Mouse (Mus musculus): ENCODE results near the gene Gm3020. TPM values are rescaled to one million over a fixed set of nuclear protein-coding genes. Genes with fewer than 3 reads are reported as not detected.
"Not testable (repeated sequence)": the region's sequence is repeated elsewhere in the genome, so short reads cannot be mapped to it uniquely, and the experiment has no call there.

Gm3020 gene
- 0.44 and 0.53 TPM in 2 replicates for total RNA-seq (2021)
- long read RNA-seq, experiment 1: 0 reads
- long read RNA-seq, experiment 2: 0 reads

GRCm38 (mm10) chr14:3651730-3652129, at the start of gene Gm3020:
Gm3020 (plus strand) TSS chr14:3652030.
- not testable (repeated sequence) for DNase-seq

GRCm38 (mm10) chr14:3634212-3634611, 17.6 kb upstream of the Gm3020 start, which contains the start of gene Gm3012:
Gm3012 (plus strand) TSS chr14:3634512.
- DNase-seq: not testable (repeated sequence)

- not testable (repeated sequence) for DNase-seq
Measured at GRCm38 (mm10) chr14:3688483-3688882, 36.7 kb downstream of the Gm3020 start, which contains the start of gene Gm3043. Gm3043 (plus strand) TSS chr14:3688783.

Other genes with a start within 250 kb of the Gm3020 start
- 0.44 and 0.53 TPM in 2 replicates for gene Gm10409, start 239.4 kb upstream of the Gm3020 start, total RNA-seq (2021)
- 0.19 TPM in 1 of 2 replicates, not detected in the other for gene Gm3005, start 223.9 kb upstream of the Gm3020 start, total RNA-seq (2021)
- not detected in 2 replicates for gene Gm10408, start 202.7 kb upstream of the Gm3020 start, total RNA-seq (2021)
- not detected in 2 replicates for gene Gm3012, start 17.5 kb upstream of the Gm3020 start, total RNA-seq (2021)
- not detected in 2 replicates for gene Gm3043, start 36.8 kb downstream of the Gm3020 start, total RNA-seq (2021)
- gene Gm3002, start 158.0 kb downstream of the Gm3020 start, total RNA-seq (2021): 0.22 TPM in 1 of 2 replicates, not detected in the other
- not detected in 2 replicates for gene Gm3033, start 194.2 kb downstream of the Gm3020 start, total RNA-seq (2021)
- not detected in 2 replicates for gene Gm2916, start 232.1 kb downstream of the Gm3020 start, total RNA-seq (2021)